Mouse (Mus musculus) left cerebral cortex, postnatal 4 days (tissue): Measurements from ENCODE around the gene Tshz3. TPM values are rescaled to one million over a fixed set of nuclear protein-coding genes. Genes with fewer than 3 reads are reported as not detected.

ENCODE experiments used
- DNase-seq: peaks from one replicate; pipeline ENCODE4 v3.0.0-alpha.2; 2022
- intact Hi-C: fragments of 180-260 bp; cut with DNase I; formaldehyde crosslinking; loops from one replicate; pipeline ENCODE4 v1.15.1; 2025
- total RNA-seq, 2 experiments: library from RNA; stranded (reverse); gene quantifications; 2 replicates each; pipeline ENCODE4 v1.2.3; 2021

Tshz3 gene
- total RNA-seq, 2 experiments from 2014 or later, result 62.3 to 64.5 TPM

- no peak for DNase-seq
- intact Hi-C loops, result no loop called here
Observed at GRCm38 (mm10) chr7:36776956-36777355, 79.0 kb downstream of the Tshz3 start.

GRCm38 (mm10) chr7:36778456-36778855 is 80.5 kb downstream of the Tshz3 start:
- no peak for DNase-seq
- intact Hi-C loops, result no loop called here

GRCm38 (mm10) chr7:36784243-36784773 is 86.4 kb downstream of the Tshz3 start:
- DNase-seq, result no peak
- intact Hi-C loops, result no loop called here

GRCm38 (mm10) chr7:36786713-36787421 is 88.9 kb downstream of the Tshz3 start:
- intact Hi-C loops, result no loop called here
- no peak for DNase-seq

GRCm38 (mm10) chr7:36796392-36797187 is 98.7 kb downstream of the Tshz3 start:
- DNase-seq, result no peak
- intact Hi-C loops, result no loop called here
